Mouse (Mus musculus) lung, postnatal 0 days (tissue): Measurements from ENCODE around the gene 1700056E22Rik. TPM values are rescaled to one million over a fixed set of nuclear protein-coding genes. Genes with fewer than 3 reads are reported as not detected.

Source experiments
- ATAC-seq: fragments of 200-750 bp; cut with Nextera tagmentation; 2 replicates; pipeline ENCODE4 v1.8.0; 2017; ENCODE audit warnings: moderate library complexity
- DNase-seq: peaks from one replicate; pipeline ENCODE4 v3.0.0-alpha.2; 2016; ENCODE audit warnings: low spot score
- H3K27ac ChIP-seq: fragments of 300-500 bp; sonication (generic); 2 replicates; pipeline ENCODE4 v1.5.1; 2014; ENCODE audit warnings: antibody characterized with exemption, mild to moderate bottlenecking, low read length, mixed read lengths
- H3K27me3 ChIP-seq: fragments of 300-500 bp; sonication (generic); replicated peaks from 2 replicates; pipeline ENCODE4 v1.6.1; 2014; ENCODE audit warnings: low read length, mixed read lengths; ENCODE audit not compliant: insufficient read depth
- H3K36me3 ChIP-seq: fragments of 300-500 bp; sonication (generic); 2 replicates; pipeline ENCODE4 v1.6.1; 2014; ENCODE audit warnings: low read length, mixed read lengths; ENCODE audit not compliant: insufficient read depth
- H3K4me1 ChIP-seq: fragments of 300-500 bp; sonication (generic); 2 replicates; pipeline ENCODE4 v1.6.1; 2014; ENCODE audit warnings: antibody characterized with exemption, low read depth, low read length, mixed read lengths; ENCODE audit not compliant: insufficient read depth
- H3K4me2 ChIP-seq: fragments of 300-500 bp; sonication (generic); replicated peaks from 2 replicates; pipeline ENCODE4 v1.6.1; 2014; ENCODE audit warnings: low read depth, mild to moderate bottlenecking, low read length, moderate library complexity, mixed read lengths
- H3K4me3 ChIP-seq: fragments of 300-500 bp; sonication (generic); 2 replicates; pipeline ENCODE4 v1.5.1; 2014; ENCODE audit warnings: low read depth, low read length
- H3K9ac ChIP-seq: fragments of 300-500 bp; sonication (generic); replicated peaks from 2 replicates; pipeline ENCODE4 v1.6.1; 2014; ENCODE audit warnings: low read depth, mild to moderate bottlenecking
- H3K9me3 ChIP-seq: fragments of 300-500 bp; sonication (generic); 2 replicates; pipeline ENCODE4 v1.6.1; 2016; ENCODE audit warnings: low read length, mixed read lengths
- CTCF ChIP-seq: IDR thresholded peaks from 2 replicates; pipeline ENCODE4 v1.5.1; 2016; ENCODE audit warnings: antibody characterized with exemption, mild to moderate bottlenecking
- EP300 ChIP-seq: IDR thresholded peaks from 2 replicates; pipeline ENCODE4 v1.6.1; 2016; ENCODE audit warnings: antibody characterized with exemption, mild to moderate bottlenecking, control low read depth
- WGBS: fragments of 180-500 bp; shearing (Covaris S2); extraction: QIAGEN DNeasy Blood & Tissue Kit; methylation state at CpG from one replicate; pipeline ENCODE4 v1.1.7; 2014; 5-methylcytosine and 5-hydroxymethylcytosine counted together
- polyA plus RNA-seq: library from polyadenylated mRNA; unstranded; fragments of >200 nt; fragmentation: Nextera tagmentation; extraction: Ambion mirVana; gene quantifications from 2 replicates; pipeline ENCODE4 v1.2.1, GENCODE M21; 2015

The 1700056E22Rik gene
- polyA plus RNA-seq, 1 experiment from 2014 or later, result 2.3 TPM

DNA sequence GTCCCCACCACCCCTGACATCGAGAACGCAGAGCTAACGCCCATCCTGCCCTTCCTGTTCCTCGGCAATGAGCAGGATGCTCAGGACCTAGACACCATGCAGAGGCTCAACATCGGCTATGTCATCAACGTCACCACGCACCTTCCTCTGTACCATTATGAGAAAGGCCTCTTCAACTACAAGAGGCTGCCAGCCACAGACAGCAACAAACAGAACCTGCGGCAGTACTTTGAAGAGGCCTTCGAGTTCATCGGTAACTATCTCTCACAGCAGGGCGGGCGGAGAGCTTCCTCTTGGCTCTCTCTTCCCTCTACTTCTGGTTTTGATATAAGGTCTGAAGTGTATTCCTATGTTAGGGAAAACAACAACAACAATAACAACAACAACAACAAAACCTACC is 34.9 kb upstream of the 1700056E22Rik start:
- DNase-seq, result no peak
- no peak overlapping the region for H3K4me2 ChIP-seq
- H3K4me3 ChIP-seq, result no peak overlapping the region
- H3K27me3 ChIP-seq, result no peaks in the 10 kb centered on the region
- H3K9ac ChIP-seq, result no peak overlapping the region
- 95% methylated on average over 12 of the region's 12 CpGs for WGBS
- H3K4me1 ChIP-seq, result no peaks in the 10 kb centered on the region
- H3K36me3 ChIP-seq, result no peaks in the 10 kb centered on the region
- TF ChIP-seq CTCF (no peak), EP300 (no peak)
- H3K27ac ChIP-seq, result no peak overlapping the region
- no peak for ATAC-seq
- H3K9me3 ChIP-seq, result no peaks in the 10 kb centered on the region

DNA sequence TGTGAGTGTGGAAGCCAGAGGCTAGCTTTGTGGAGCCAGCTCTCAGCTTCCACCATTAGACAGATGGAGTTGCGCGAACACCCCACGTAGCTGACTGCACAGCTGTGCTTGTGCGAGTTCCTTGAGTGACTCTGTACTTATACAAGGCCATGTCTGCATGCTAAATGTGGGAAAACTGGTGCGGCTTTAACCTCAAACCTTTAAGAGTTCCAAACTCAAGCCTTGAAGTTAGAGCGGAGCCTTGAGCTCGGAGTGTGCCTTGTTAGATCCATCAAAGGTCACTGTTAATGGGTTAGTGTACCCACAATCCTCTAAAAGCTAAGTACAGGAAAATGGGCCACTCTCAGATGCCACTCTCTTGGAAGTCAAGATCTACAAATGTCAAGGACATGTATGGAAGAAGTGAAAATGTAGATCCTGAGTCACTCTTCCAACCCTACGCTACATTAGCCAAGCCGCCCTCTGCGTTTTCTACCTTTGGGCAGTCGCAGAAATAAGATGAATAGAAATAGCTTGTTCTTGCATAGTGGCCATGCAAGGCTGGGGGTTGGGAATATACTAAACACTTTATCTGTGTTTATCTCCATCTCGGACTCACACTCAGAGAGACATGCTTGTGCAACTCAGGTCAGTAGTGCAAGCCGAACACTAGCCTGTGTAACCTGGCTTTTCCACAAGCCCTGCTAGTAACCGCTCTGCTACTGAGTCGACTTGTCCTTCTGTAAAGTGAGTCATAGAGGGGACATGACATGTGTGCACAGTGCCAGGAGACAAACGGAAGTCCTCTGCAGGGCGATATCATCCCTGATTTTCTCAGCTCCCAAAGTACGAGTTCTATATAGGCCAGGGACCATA is 33.8 kb upstream of the 1700056E22Rik start:
- no peaks in the 10 kb centered on the region for H3K9me3 ChIP-seq
- H3K9ac ChIP-seq, result no peak overlapping the region
- H3K4me1 ChIP-seq, result no peaks in the 10 kb centered on the region
- H3K4me3 ChIP-seq, result no peak overlapping the region
- no peak overlapping the region for H3K4me2 ChIP-seq
- 79% methylated on average over 18 of the region's 18 CpGs for WGBS
- ATAC-seq, result peak; percentile 24; the same call in 1 of the 2 replicates
- no peaks in the 10 kb centered on the region for H3K27me3 ChIP-seq
- TF ChIP-seq CTCF, result no peak
- TF ChIP-seq EP300, result no peak
- no peak for DNase-seq
- no peaks in the 10 kb centered on the region for H3K36me3 ChIP-seq
- no peak overlapping the region for H3K27ac ChIP-seq

DNA sequence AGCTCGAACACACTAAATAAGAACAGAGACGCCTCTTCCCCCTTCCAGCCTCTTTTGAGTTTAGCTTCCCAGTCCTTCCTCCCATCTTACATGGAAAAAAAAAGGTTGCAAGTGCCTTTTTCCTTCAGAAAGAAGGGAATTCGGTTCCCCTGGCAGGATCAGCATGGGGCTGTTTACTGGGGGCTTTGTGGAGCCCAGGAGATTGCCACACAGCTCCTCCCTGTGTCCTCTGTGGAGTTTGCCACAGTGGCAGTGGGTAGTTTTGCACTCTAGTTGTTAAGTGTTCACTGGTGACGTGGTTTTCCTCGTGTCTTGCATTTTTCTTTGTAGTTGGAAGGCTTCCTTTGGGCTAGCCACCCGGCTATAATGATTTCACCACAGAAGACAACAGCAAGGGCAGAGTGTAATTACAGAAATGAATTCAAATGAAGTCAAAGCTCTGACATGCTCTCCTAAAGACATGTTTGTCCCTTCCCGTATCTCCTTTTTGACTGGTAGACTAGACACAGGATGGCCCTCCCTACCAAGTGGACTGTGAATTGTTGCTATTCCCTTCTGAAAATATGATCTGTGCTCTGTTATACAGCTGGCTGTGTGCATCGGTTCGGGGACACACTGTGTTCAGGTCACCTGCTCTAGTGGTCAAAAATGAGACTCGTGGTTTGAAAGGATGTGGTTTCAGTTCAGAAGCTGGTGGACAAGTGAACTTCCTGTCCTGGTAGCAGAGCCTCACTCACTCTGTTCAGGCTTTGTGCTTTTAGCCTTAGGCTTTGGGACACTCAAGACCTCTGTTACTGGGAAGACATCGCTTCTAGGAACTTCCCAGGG is 32.6 kb upstream of the 1700056E22Rik start:
- H3K27me3 ChIP-seq, result no peaks in the 10 kb centered on the region
- no peak overlapping the region for H3K9ac ChIP-seq
- no peaks in the 10 kb centered on the region for H3K36me3 ChIP-seq
- H3K27ac ChIP-seq, result peak overlapping the region; percentile 44
- H3K4me3 ChIP-seq, result no peak overlapping the region
- H3K4me1 ChIP-seq, result peaks cover under 1% of the 10 kb centered on the region; the same call in 1 of the 2 replicates
- DNase-seq, result no peak
- no peaks in the 10 kb centered on the region for H3K9me3 ChIP-seq
- TF ChIP-seq EP300 (no peak), CTCF (no peak)
- WGBS, result 74% methylated on average over 11 of the region's 11 CpGs
- ATAC-seq, result no peak
- H3K4me2 ChIP-seq, result no peak overlapping the region

DNA sequence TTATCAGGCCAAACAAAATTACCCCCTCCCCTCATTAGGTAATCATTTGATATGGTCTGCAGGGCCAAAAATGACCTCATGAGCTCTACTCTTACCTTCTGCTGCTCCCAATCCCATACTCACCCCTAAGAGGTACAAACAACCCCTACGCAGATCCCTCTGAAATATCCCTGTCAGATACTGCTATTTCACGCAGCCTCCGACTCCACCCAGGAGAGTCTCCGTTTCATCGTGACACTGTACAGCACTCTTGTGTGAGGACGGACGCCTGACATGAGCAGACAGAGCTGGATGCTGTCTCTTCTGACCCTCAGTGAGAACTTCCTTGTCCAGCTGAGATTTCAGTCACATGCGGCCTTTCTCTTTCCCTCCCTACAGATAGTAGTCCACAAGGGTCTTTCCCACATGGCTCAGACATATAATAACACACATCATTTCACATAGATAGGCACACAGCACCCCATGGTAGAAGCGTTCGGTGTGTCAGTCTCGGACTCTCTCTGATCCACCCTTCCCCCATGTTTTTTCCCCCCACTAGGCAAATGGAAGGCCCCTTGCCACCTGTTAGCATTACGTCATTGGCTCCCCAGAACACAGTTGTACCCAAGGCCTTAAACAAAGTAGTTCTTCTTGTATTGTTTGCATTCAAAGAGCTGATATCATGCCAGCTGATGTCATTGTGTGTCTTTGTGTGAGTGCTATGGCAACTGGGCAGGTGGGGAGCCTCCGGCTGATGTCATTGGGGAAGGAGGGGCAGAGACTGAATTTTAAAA is 31.7 kb upstream of the 1700056E22Rik start:
- TF ChIP-seq EP300, result no peak
- TF ChIP-seq CTCF, result no peak

DNA sequence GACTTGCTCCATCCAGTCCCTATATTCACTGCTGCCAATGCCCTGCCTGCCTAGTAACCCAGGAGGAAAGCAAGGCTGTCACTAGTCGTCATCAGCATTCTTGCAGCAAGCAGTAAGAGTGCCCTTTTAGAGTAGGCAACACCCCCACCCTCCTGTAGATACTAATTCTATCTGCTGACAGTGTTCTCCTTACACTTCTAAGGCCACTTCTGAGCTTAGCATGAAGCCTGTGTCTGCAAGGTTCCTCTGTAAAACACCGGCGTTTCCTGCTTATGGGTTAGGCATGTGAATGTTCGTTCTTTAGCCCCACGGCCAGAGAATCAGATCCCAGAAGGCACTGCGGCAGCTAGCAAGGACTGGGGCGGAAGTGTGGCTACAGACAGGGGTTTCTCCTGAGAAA is 30.2 kb upstream of the 1700056E22Rik start:
- no peak for ATAC-seq
- no peak for TF ChIP-seq CTCF
- TF ChIP-seq EP300, result no peak
- 71% methylated on average over 7 of the region's 7 CpGs for WGBS
- Histone ChIP-seq H3K27ac (no peak overlapping the region), H3K9me3 (no peaks in the 10 kb centered on the region), H3K4me3 (no peak overlapping the region), H3K9ac (no peak overlapping the region), H3K36me3 (no peaks in the 10 kb centered on the region), H3K4me2 (no peak overlapping the region), H3K4me1 (peaks cover 13% of the 10 kb centered on the region; the same call in 1 of the 2 replicates), H3K27me3 (no peaks in the 10 kb centered on the region)
- DNase-seq, result no peak

More for the DNA sequence above, 31.7 kb upstream of the 1700056E22Rik start:
- ATAC-seq (peak; percentile 71), DNase-seq (peak; percentile 66)
- no peaks in the 10 kb centered on the region for H3K9me3 ChIP-seq
- no peak overlapping the region for H3K4me3 ChIP-seq
- no peaks in the 10 kb centered on the region for H3K27me3 ChIP-seq
- WGBS, result 85% methylated on average over 13 of the region's 13 CpGs
- H3K4me1 ChIP-seq, result peaks cover 7% of the 10 kb centered on the region; the same call in 1 of the 2 replicates
- H3K27ac ChIP-seq, result no peak overlapping the region
- H3K36me3 ChIP-seq, result no peaks in the 10 kb centered on the region
- H3K9ac ChIP-seq, result no peak overlapping the region
- no peak overlapping the region for H3K4me2 ChIP-seq
